Mouse (Mus musculus): ENCODE data around the gene Luzp2. TPM values are rescaled to one million over a fixed set of nuclear protein-coding genes. Genes with fewer than 3 reads are reported as not detected.

Gene Luzp2
- not detected in 2 replicates for polyA plus RNA-seq (2012; ENCODE audit: low replicate concordance)

GRCm38 (mm10) chr7:54835372-54835851 is at the start of gene Luzp2:
Gene Luzp2, plus strand, starts transcription at chr7:54835498.

Data from hematopoietic multipotent progenitor cell, adult 10-12 weeks (in vitro differentiated cells).